Mouse (Mus musculus): Measurements from ENCODE around the gene Nr2f2. TPM values are rescaled to one million over a fixed set of nuclear protein-coding genes. Genes with fewer than 3 reads are reported as not detected.

Nr2f2 gene
- total RNA-seq, 2 experiments from 2014 or later, result 42.6 to 52.1 TPM

DNA sequence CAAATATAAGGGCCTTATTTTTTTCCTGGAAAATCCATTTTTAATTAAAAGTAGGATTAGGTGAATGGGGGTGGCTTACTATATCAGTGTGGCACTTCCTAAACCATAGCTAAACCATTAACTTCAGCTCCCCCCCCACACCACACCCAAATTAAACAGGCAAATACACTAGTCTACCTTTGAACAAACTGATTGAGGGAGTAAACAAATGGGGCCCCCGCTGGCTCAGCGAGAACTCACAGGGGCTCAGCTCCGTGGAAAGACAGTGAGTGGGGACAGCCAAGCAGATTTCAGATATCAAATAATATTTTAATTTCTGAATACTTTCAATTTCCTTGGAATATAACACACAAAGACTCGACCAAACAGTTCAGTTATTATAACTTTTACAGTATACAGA is 13.4 kb downstream of the Nr2f2 start:
- DNase-seq (ENCODE audit: low spot score in 2 of 2), result no peak

DNA sequence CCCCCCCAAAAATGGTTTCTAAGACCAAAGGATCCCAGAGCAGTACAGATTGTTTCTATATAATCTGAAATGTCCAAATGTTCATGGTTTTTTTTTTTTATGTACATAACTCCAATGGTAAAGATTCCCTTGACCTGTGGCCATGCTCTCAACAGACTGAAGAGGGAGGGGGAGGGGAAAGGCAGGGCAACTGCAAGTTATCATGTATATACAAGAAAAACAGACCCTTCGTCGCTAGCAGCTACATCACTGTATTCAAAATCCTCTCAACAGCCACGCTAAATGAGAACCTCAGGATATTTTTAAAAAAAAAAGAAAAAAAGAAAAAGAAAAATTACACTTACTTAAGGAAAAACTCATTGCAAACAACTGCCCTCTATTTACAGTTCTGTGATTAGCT is 13.9 kb downstream of the Nr2f2 start:
- DNase-seq (ENCODE audit: low spot score in 2 of 2), result no peak

DNA sequence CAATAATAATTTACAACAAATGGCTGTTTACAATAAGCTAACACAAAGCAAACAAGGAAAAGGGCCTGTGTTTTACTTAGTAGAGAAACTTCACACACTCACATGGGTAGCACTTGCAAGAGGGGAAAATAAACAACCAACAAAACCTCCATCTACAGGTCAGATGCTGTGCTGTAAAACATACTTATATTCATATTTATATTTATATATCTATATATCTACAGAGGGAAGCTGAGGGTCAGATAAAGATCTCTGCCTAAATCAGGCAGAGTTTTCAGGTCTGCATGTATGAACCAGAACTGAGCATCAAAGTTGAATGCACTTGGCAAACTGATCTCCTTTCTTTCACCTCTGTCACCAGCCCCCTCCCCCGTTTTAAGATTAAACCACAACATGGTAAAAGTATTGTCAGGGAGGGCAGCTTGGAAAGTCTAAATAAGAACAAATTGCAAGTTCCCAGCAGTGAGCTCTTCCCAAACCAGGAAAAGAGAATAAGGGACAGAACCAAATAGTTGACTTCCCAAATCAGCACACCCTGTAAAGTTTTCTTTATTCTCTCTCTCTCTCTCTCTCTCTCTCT is 14.5 kb downstream of the Nr2f2 start:
- DNase-seq (ENCODE audit: low spot score in 2 of 2), result no peak

GRCm38 (mm10) chr7:70350781-70351551 is 15.6 kb downstream of the Nr2f2 start:
- DNase-seq (ENCODE audit: low spot score in 2 of 2), result peak in 1 of 2 experiments; percentile 60

- DNase-seq (ENCODE audit: low spot score in 2 of 2), result no peak
These were observed 16.4 kb downstream of the Nr2f2 start for GRCm38 (mm10) chr7:70349981-70350670.

DNA sequence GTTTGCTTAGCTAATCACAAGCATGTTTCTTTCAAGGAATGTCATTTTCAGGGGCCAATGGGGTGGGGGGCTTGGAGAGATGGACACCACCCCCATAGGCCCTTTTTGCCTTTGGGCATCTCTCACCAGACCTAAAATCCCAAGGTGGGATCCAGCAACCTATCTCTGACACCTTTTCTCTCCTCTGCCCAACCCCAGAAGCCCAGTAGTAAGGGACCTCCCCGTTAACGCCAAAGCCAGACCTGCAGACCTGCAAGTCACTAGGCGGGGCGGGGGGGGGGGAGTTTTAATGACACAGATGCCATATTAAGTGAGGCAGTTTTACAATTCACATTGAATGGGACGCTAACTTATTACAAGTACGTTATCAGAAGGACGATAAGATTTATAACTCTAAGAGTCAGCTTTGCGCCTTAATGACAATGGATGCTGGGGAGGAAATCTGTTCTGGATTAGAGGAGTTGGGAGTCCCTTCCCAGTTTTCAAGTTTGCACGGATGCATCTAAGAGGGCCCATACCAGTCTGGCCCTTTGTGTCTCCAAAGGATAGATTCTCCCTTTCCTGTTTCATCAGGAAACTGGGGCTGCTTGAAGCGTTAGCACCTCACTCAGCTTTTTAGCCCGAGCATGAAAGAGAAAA is 17.4 kb downstream of the Nr2f2 start:
- DNase-seq (ENCODE audit: low spot score in 2 of 2), result no peak

DNA sequence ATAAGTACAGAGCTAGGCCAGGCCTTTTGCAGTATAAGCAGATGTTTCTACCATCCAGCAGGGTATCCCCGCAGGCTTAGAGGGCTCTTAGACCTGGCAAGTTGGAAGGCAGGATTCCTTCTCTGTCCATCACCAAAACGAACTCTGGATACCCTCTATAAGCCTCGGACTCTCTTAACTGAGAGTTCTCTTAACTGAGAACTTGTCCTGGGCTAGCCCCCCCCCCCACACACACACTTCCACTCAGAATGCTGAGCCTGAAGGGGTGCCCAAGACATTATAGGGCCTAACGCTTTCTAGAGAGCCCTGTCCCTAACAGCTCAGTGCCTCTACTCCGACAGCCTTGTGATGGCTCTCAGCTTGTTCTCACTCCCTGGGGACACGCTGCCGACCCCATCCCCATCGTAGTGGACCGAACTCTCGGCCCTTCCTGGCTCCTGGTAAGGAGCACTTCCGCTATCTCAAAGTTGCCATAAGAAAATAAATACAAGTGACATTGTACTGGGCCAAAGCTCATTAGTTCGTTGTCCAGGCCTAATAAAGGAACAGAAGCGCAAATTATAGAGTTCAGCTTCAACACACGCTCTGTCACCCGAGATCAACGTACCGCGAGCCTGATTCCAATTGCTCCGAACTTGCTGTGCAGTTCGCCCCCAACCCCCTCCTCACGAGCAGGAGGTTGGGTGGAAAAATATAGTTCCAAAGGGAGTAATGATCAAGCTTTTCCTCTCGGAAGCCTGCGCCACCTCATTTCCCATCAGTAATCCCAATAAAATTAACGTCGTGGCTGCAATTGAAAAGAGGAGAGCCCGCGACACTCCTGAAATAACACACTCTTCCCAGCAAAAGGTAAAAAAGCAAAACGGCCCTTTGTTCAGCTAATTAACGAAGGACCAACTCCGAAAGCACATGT is 18.2 kb downstream of the Nr2f2 start:
- no peak for DNase-seq (ENCODE audit: low spot score in 2 of 2)

DNA sequence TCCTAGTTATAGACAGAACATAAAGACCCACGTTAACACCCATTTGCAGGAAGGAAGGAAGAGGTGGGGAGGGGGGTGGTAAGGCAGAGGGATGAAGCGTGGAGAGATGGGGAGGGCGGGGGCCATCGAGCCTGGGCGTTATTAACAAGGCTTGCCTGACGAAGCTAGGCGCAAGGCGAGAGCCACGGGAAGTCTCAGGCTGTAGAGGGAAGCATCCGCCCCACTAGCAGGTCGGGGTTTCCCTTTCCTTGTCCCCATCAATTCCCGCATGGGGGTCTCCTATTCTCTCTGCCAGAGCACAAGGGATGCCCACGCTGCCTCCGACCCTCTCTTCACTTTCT is 18.9 kb downstream of the Nr2f2 start:
- no peak for DNase-seq (ENCODE audit: low spot score in 2 of 2)

DNA sequence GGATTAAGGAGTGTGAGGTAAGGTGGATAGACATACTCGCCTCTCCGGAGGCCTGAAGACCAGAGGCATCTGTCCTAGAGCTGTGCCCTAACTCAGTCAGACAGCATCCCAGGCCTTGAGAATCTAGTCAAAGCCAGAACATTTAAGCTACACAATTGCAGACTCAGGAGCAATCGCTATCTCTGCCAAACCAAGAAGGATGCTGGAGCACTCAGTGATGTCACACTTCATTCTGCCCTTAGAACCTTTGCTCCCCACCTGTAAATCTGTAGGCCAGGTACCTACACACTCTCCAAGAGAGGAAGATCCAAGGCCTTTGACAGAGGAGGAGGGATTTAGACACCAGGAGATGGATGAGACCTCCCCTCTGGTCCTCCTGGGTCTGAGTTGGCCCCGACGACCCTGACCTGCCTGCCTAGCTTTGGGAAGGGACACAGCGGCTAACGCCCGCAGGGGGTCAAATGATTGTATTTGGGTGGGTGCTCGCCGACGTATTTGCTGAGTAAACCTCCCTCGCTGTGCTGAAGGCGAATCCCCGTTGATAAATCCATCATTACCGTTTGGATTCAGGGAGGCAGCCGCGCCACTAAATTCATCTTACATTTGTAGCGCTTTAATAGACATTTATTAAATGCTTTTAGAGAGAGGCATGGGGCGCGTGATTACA is 19.5 kb downstream of the Nr2f2 start:
- DNase-seq (ENCODE audit: low spot score in 2 of 2), result no peak

- peak in 1 of 2 experiments; percentile 69 for DNase-seq (ENCODE audit: low spot score in 2 of 2)
These were observed 20.5 kb downstream of the Nr2f2 start for GRCm38 (mm10) chr7:70346010-70346536.

DNA sequence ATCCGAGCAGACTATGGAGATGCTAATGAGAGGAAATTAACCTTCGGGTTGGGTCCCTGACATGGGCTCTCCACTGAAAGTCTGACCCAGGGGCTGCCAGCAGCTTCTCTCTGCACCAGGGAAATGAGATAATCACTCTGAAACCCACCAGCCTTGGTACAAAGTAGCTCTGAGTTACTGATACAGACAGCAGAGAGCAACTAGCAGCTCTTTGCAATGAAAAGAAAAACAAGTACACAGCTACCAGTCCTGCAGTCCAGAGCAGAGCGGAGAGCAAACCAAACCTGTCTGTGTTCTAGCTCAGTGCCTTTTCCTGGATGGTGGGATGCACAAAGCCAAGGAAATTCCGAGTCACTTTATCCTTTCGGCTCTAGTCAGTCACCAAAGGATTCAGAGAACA is 23.1 kb downstream of the Nr2f2 start:
- no peak for DNase-seq (ENCODE audit: low spot score in 2 of 2)

DNA sequence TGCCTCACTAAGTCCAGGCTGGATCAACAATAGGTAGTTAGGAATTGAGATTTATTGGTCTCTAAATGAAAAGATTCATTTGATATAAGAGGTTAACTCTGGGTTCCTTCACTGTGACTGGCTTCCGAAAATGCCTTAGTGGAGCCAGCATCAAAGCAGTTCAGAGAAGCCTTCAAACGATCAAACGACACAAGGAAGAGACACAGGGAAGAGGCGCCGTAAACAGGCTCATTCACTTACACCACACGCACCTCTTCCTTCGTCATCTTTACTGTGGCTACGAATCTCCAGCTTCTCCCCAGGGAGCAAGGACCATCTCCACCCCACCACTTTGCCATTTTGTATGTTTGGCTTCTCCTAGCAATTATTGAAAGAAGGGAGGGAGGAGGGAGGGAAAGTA is 23.8 kb downstream of the Nr2f2 start:
- no peak for DNase-seq (ENCODE audit: low spot score in 2 of 2)

GRCm38 (mm10) chr7:70342076-70342475 is 24.5 kb downstream of the Nr2f2 start:
- DNase-seq (ENCODE audit: low spot score in 2 of 2), result no peak

DNA sequence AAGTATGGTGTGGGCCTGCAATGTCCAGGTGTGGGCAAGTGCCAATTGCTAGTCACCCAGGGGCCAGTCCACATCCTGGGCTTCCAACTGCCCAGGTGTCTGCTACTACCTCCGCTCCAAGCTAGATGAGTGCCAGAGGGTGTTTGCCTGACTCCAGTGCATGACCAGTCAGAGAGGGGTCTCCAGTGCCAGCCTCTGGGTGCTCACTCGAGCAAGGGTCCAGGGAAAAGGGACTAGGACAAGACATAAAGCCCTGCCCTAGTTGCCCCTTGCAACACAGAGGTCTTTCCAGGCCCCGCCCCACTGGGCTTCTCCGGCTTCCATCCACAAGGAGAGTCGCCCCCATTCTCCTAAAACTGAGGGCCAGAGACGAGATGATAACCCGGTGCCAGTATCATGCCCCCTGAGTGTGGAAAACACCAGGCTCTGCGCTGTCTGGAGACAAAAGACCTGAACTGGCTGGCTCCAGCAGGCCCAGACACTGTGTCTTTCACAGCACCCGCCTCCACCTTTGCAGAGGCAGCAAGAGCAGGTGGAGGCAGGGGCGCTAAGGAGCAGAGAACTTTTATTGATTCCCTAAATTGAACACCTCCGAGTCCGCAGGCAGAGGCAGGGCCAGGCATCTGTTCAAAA is 26.4 kb downstream of the Nr2f2 start:
- no peak for DNase-seq (ENCODE audit: low spot score in 2 of 2)

DNA sequence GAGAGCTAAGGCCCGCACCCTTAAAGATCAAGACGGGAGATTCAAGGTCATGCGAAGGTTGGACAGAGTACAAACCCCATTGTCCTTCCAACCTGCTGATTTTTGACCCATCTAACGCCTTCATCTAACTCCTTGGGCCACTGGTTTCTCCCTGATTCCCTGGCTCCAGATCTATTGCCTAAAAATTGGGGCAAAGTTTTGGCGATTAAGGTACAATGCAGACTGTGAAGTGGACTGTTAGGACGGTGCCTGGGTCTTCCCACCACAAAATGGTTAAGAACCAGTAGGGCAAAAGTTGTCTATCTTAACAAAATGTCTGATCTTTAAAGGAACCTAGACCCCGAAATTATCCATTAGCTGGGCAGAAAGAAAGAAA is 28.3 kb downstream of the Nr2f2 start:
- no peak for DNase-seq (ENCODE audit: low spot score in 2 of 2)

GRCm38 (mm10) chr7:70337581-70338264 is 28.8 kb downstream of the Nr2f2 start:
- no peak for DNase-seq (ENCODE audit: low spot score in 2 of 2)

DNA sequence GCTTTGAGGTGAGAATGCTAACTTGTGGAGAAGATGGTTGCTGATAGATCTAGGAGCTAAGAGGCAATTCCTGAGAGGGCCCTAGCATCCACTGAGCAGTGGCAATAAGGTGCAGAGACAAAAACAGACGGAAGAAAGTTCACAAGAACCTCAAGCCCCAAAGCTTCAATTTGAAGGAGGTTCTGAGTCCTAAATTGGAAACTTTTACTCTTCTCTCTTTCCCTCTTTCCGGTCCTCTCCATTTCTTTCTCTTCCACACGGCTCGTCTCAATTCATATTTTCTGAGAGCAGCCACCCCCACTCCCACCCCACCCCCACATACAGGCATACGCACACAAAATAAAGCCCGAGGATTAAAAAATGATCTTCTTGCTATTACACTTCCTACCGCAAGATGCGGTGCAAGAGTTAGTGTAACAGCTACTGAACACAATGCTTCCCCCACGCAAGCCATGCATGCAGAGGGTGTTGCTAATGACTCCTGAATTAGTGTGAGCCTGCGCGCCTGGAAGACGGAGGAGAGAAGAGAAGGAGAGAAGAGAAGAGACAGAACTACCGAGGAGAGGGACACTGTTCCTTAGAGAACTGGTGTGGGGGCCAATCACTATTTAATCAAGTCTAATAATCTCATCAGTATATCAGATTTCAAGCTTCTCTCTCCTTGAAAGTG is 29.8 kb downstream of the Nr2f2 start:
- no peak for DNase-seq (ENCODE audit: low spot score in 2 of 2)

DNA sequence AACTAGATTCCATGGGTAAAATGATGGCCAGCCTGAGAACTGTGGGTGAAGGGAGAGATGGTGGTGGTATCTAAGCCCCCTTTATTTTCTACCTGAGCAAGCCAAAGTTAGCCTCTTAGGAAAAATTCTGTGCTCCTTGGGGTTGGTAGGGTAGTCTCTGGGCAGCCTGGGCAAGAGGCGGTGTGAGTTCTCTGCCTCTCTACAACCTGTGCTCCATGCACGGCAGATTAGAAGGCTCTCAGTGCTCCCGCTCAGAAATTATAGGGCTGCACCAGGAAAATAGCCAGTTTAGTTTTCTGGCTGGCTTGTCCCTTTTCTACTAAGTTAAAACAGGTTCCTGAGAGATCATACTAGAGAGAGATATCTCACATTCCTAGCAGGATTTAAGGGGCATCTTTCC is 30.4 kb downstream of the Nr2f2 start:
- no peak for DNase-seq (ENCODE audit: low spot score in 2 of 2)

- DNase-seq (ENCODE audit: low spot score in 2 of 2), result no peak
These were observed 31.1 kb downstream of the Nr2f2 start for GRCm38 (mm10) chr7:70335411-70335810.
